Mouse (Mus musculus): ENCODE results near the gene Nf2. TPM values are rescaled to one million over a fixed set of nuclear protein-coding genes. Genes with fewer than 3 reads are reported as not detected.

Nf2 gene
- polyA plus RNA-seq, 1 experiment: 56.1 TPM

- Histone ChIP-seq H3K36me3 (ENCODE audit: control insufficient read depth, insufficient read depth, low read length) (peaks cover 5% of the 10 kb centered on the region; the same call in 1 of the 2 replicates), H3K27ac (ENCODE audit: control insufficient read depth, insufficient read depth, low read length) (no peak overlapping the region), H3K4me1 (replicated peaks; ENCODE audit: control insufficient read depth, insufficient read depth, low read length) (no peaks in the 10 kb centered on the region), H3K4me3 (ENCODE audit: control insufficient read depth, insufficient read depth, low read length) (no peak overlapping the region), H3K27me3 (ENCODE audit: control insufficient read depth, insufficient read depth, low read length) (no peaks in the 10 kb centered on the region)
- WGBS: 96% methylated on average over 8 of the region's 8 CpGs
- TF ChIP-seq CTCF (IDR thresholded peaks at IDR 0.05; ENCODE audit: borderline replicate concordance, control insufficient read depth, extremely low read depth, insufficient read depth, low read length, poor library complexity): no peak
- TF ChIP-seq POLR2A (IDR thresholded peaks at IDR 0.05; ENCODE audit: control insufficient read depth, extremely low read depth, insufficient read depth, low read length, poor library complexity): no peak
- DNase-seq: no peak
Observed at GRCm38 (mm10) chr11:4721728-4722127, 127.6 kb downstream of the Nf2 start.

- DNase-seq: no peak
- Histone ChIP-seq H3K27ac (ENCODE audit: control insufficient read depth, insufficient read depth, low read length) (no peak overlapping the region), H3K36me3 (ENCODE audit: control insufficient read depth, insufficient read depth, low read length) (peaks cover 5% of the 10 kb centered on the region; the same call in 1 of the 2 replicates), H3K27me3 (ENCODE audit: control insufficient read depth, insufficient read depth, low read length) (no peaks in the 10 kb centered on the region), H3K4me1 (replicated peaks; ENCODE audit: control insufficient read depth, insufficient read depth, low read length) (no peaks in the 10 kb centered on the region), H3K4me3 (ENCODE audit: control insufficient read depth, insufficient read depth, low read length) (no peak overlapping the region)
- TF ChIP-seq POLR2A (IDR thresholded peaks at IDR 0.05; ENCODE audit: control insufficient read depth, extremely low read depth, insufficient read depth, low read length, poor library complexity) (no peak), CTCF (IDR thresholded peaks at IDR 0.05; ENCODE audit: borderline replicate concordance, control insufficient read depth, extremely low read depth, insufficient read depth, low read length, poor library complexity) (no peak)
- 91% methylated on average over 7 of the region's 7 CpGs for WGBS
Observed at GRCm38 (mm10) chr11:4720900-4721580, 128.3 kb downstream of the Nf2 start.

DNA sequence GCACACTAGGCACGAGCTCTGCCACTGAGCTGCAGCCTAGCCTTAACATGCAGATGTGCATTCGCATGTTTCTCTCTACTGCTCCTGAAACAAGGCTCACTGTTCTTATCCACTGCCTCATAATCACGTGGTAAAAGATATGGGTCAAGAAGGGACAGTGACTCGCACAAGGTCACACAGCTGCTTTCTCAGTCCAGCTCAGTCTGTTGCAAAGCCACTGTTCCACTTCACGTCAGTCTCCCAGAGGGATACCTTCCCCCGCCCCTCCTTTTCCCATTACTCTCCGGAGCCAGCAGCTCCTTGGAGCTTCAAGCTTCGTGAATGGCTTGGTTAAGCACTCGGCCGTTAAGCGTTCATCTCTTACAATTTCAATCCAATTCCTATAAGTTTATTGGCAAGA is 128.9 kb downstream of the Nf2 start:
- peaks cover 5% of the 10 kb centered on the region; the same call in 1 of the 2 replicates for H3K36me3 ChIP-seq (ENCODE audit: control insufficient read depth, insufficient read depth, low read length)
- H3K4me3 ChIP-seq (ENCODE audit: control insufficient read depth, insufficient read depth, low read length): no peak overlapping the region
- H3K4me1 ChIP-seq (replicated peaks; ENCODE audit: control insufficient read depth, insufficient read depth, low read length): no peaks in the 10 kb centered on the region
- DNase-seq: no peak
- TF ChIP-seq CTCF (IDR thresholded peaks at IDR 0.05; ENCODE audit: borderline replicate concordance, control insufficient read depth, extremely low read depth, insufficient read depth, low read length, poor library complexity) (no peak), POLR2A (IDR thresholded peaks at IDR 0.05; ENCODE audit: control insufficient read depth, extremely low read depth, insufficient read depth, low read length, poor library complexity) (no peak)
- no peaks in the 10 kb centered on the region for H3K27me3 ChIP-seq (ENCODE audit: control insufficient read depth, insufficient read depth, low read length)
- 91% methylated on average over 11 of the region's 11 CpGs for WGBS
- no peak overlapping the region for H3K27ac ChIP-seq (ENCODE audit: control insufficient read depth, insufficient read depth, low read length)

DNA sequence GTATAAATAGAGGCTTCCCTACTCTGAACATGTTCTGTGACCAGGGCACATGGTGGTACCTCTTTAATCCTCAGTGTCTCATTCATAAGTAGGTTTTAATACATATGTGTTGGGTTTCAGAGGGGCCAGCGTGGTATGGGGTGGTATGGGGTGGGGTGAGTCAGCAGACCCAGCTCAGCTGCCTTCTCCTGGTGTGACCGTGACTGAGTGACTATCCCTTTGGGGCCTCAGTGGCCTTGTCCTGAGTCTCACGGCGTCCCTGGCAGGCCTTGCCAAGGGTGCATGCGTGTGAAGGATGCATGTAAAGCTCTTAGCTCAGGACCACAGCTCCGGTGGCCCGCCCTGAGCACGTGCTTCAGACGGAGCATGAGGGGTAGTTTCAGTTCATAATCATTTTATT is 129.4 kb downstream of the Nf2 start:
- no peaks in the 10 kb centered on the region for H3K27me3 ChIP-seq (ENCODE audit: control insufficient read depth, insufficient read depth, low read length)
- TF ChIP-seq CTCF (IDR thresholded peaks at IDR 0.05; ENCODE audit: borderline replicate concordance, control insufficient read depth, extremely low read depth, insufficient read depth, low read length, poor library complexity) (no peak), POLR2A (IDR thresholded peaks at IDR 0.05; ENCODE audit: control insufficient read depth, extremely low read depth, insufficient read depth, low read length, poor library complexity) (no peak)
- peaks cover 5% of the 10 kb centered on the region; the same call in 1 of the 2 replicates for H3K36me3 ChIP-seq (ENCODE audit: control insufficient read depth, insufficient read depth, low read length)
- H3K4me3 ChIP-seq (ENCODE audit: control insufficient read depth, insufficient read depth, low read length): no peak overlapping the region
- H3K4me1 ChIP-seq (replicated peaks; ENCODE audit: control insufficient read depth, insufficient read depth, low read length): no peaks in the 10 kb centered on the region
- DNase-seq: no peak
- 96% methylated on average over 9 of the region's 9 CpGs for WGBS
- H3K27ac ChIP-seq (ENCODE audit: control insufficient read depth, insufficient read depth, low read length): no peak overlapping the region

DNA sequence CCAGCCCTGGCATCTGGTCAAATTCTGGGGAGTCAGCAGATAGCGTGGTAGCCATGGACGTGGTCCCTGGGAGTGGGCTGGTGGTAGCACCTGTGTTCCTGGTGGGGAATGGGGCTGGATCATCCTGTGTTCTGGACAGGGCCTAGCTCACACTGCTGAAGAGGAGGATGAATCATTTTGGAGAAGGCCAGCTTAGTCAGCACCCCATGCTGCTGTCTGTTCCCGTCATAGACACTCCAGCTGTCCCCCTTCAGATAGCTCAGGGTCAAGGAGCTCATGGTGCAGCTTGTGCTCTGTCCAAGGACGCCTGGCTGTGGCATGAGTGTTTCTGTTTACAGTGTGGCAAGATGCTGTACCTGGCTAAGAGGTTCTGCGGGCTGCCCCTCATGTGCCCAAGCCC is 130.8 kb downstream of the Nf2 start:
- Histone ChIP-seq H3K27me3 (ENCODE audit: control insufficient read depth, insufficient read depth, low read length) (no peaks in the 10 kb centered on the region), H3K27ac (ENCODE audit: control insufficient read depth, insufficient read depth, low read length) (no peak overlapping the region), H3K36me3 (ENCODE audit: control insufficient read depth, insufficient read depth, low read length) (no peaks in the 10 kb centered on the region; the same call in 1 of the 2 replicates), H3K4me1 (replicated peaks; ENCODE audit: control insufficient read depth, insufficient read depth, low read length) (no peaks in the 10 kb centered on the region), H3K4me3 (ENCODE audit: control insufficient read depth, insufficient read depth, low read length) (no peak overlapping the region)
- TF ChIP-seq POLR2A (IDR thresholded peaks at IDR 0.05; ENCODE audit: control insufficient read depth, extremely low read depth, insufficient read depth, low read length, poor library complexity) (no peak), CTCF (IDR thresholded peaks at IDR 0.05; ENCODE audit: borderline replicate concordance, control insufficient read depth, extremely low read depth, insufficient read depth, low read length, poor library complexity) (no peak)
- no peak for DNase-seq
- WGBS: 95% methylated on average over 5 of the region's 5 CpGs

- no peak for DNase-seq
Observed at GRCm38 (mm10) chr11:4716530-4717236, 132.7 kb downstream of the Nf2 start.

More at GRCm38 (mm10) chr11:4716530-4717236, 132.7 kb downstream of the Nf2 start:
- TF ChIP-seq CTCF (IDR thresholded peaks at IDR 0.05; ENCODE audit: borderline replicate concordance, control insufficient read depth, extremely low read depth, insufficient read depth, low read length, poor library complexity) (no peak), POLR2A (IDR thresholded peaks at IDR 0.05; ENCODE audit: control insufficient read depth, extremely low read depth, insufficient read depth, low read length, poor library complexity) (no peak)
- 95% methylated on average over 5 of the region's 5 CpGs for WGBS
- Histone ChIP-seq H3K4me1 (replicated peaks; ENCODE audit: control insufficient read depth, insufficient read depth, low read length) (no peaks in the 10 kb centered on the region), H3K27ac (ENCODE audit: control insufficient read depth, insufficient read depth, low read length) (no peak overlapping the region), H3K27me3 (ENCODE audit: control insufficient read depth, insufficient read depth, low read length) (no peaks in the 10 kb centered on the region), H3K36me3 (ENCODE audit: control insufficient read depth, insufficient read depth, low read length) (no peaks in the 10 kb centered on the region), H3K4me3 (ENCODE audit: control insufficient read depth, insufficient read depth, low read length) (no peak overlapping the region)

Other genes starting within 250 kb of the Nf2 start
- gene Gm11032, start 229.5 kb downstream of the Nf2 start, polyA plus RNA-seq (2012; rRNA removed): not detected in 2 replicates
- 26.0 and 29.1 TPM in 2 replicates for gene Ascc2, start 211.8 kb downstream of the Nf2 start, polyA plus RNA-seq (2012; rRNA removed)
- 662 and 850 TPM in 2 replicates for gene Uqcr10, start 145.2 kb downstream of the Nf2 start, polyA plus RNA-seq (2012; rRNA removed)
- gene Zmat5, start 144.9 kb downstream of the Nf2 start, polyA plus RNA-seq (2012; rRNA removed): 66.0 and 73.8 TPM in 2 replicates
- 0.11 and 0.19 TPM in 2 replicates for gene Cabp7, start 102.8 kb downstream of the Nf2 start, polyA plus RNA-seq (2012; rRNA removed)
- 52.3 and 53.5 TPM in 2 replicates for gene Nipsnap1, start 24.4 kb upstream of the Nf2 start, polyA plus RNA-seq (2012; rRNA removed)
- gene Thoc5, start 45.8 kb upstream of the Nf2 start, polyA plus RNA-seq (2012; rRNA removed): 27.3 and 28.5 TPM in 2 replicates
- gene Nefh, start 98.5 kb upstream of the Nf2 start, polyA plus RNA-seq (2012; rRNA removed): 2.8 and 3.7 TPM in 2 replicates
- 129 and 140 TPM in 2 replicates for gene Ap1b1, start 137.3 kb upstream of the Nf2 start, polyA plus RNA-seq (2012; rRNA removed)
- gene Rasl10a, start 208.6 kb upstream of the Nf2 start, polyA plus RNA-seq (2012; rRNA removed): 5.1 and 6.5 TPM in 2 replicates
- 24.9 and 27.3 TPM in 2 replicates for gene Gas2l1, start 215.8 kb upstream of the Nf2 start, polyA plus RNA-seq (2012; rRNA removed)
- 28.6 and 31.3 TPM in 2 replicates for gene Rhbdd3, start 249.4 kb upstream of the Nf2 start, polyA plus RNA-seq (2012; rRNA removed)
- gene Ewsr1, start 249.7 kb upstream of the Nf2 start, polyA plus RNA-seq (2012; rRNA removed): 1,137 and 1,289 TPM in 2 replicates

Data from thymus, adult 2 months (tissue).